Mouse (Mus musculus): ENCODE data around the gene Pet100.

GRCm38 (mm10) chr8:3600401-3600800, 20.9 kb upstream of the Pet100 start:
- no peak for TF ChIP-seq CTCF (IDR thresholded peaks at IDR 0.05; ENCODE audit: control insufficient read depth, insufficient read depth, insufficient replicate concordance, low read depth, low read length)
- TF ChIP-seq POLR2A (IDR thresholded peaks at IDR 0.05; ENCODE audit: control insufficient read depth, low read depth, low read length) = no peak

All from testis, adult 2 months (tissue).